Mouse (Mus musculus) liver, postnatal 0 days (tissue): Measurements from ENCODE around the gene Sox6.
A peak's percentile ranks its signal among the peaks of the same experiment; 100 is the strongest.

Source experiments
- CTCF ChIP-seq: sonication (generic); IDR thresholded peaks from 2 replicates; pipeline ENCODE4 v1.5.1; 2016; ENCODE audit warnings: antibody characterized with exemption, low read depth
- EP300 ChIP-seq: IDR thresholded peaks from 2 replicates; pipeline ENCODE4 v1.6.1; 2016; ENCODE audit warnings: antibody characterized with exemption, low read depth, mild to moderate bottlenecking

- TF ChIP-seq CTCF (no peak), EP300 (peak; percentile 20; the same call in 1 of the 2 replicates)
Observed at GRCm38 (mm10) chr7:115865979-115866697, 172.5 kb downstream of the Sox6 start.
